Mouse (Mus musculus) retina, postnatal 7 days (tissue): ENCODE results near the gene Rps6ka3.

ENCODE experiments used
- DNase-seq: peaks from one replicate; pipeline ENCODE4 v3.0.0-alpha.2; 2012; ENCODE audit warnings: low read depth, low spot score

Gene Rps6ka3

GRCm38 (mm10) chrX:159321342-159321741, 111.2 kb downstream of the Rps6ka3 start:
- peak; percentile 31 for DNase-seq

- no peak for DNase-seq
These were observed 154.4 kb downstream of the Rps6ka3 start for GRCm38 (mm10) chrX:159364506-159364905.

DNA sequence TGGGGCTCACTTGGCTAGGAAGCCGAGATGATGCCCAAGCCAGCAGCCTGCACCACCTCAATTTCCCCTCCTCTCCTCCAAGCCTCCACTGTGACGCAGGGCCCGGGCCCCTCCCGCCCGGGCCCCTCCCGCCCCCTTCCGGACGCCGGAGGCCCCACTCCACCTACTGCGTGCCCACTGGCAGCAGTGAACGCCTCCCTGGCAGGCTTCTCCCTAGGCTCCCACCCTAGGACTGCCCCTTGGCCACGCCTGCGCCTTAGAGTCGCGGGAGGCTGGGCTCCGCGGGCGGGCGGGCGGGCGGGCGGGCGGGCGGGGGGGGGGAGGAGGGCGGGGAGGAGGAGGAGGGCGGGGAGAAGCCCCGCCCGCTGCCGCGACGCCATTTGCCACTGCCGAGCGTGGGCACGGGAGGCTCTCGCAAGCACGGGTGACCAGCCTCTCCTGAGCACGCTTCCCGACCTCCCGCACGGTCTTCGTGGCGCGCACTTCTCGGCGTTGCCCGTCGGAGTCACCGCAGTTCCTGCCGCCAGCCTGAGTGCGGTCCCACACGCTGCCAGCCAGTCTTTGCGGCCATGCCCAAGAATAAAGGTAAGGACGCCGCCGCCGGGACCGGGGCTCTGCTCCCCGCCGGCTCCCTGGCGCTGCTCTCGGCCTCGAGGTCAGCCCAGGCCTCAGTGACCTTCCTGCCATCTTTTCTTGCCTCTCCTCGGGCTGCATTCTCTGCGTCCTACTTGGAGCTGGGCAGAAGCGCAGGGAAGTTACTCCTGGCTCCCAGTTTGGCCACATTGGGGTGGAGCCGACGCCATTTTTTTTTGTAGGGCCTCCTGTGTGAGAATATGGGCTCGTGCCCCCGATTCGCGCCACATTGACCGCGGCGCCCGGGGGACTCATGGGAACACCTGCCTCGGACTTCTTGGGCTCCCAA, 162.0 kb downstream of the Rps6ka3 start, which contains the start of gene Eif1ax:
Gene Eif1ax (plus strand): TSS at position 348 of the 922 bp plus-strand sequence.
- DNase-seq = peak; percentile 61

- DNase-seq = no peak
These were observed 162.6 kb downstream of the Rps6ka3 start for GRCm38 (mm10) chrX:159372753-159373144.

GRCm38 (mm10) chrX:159387105-159387504, 177.0 kb downstream of the Rps6ka3 start:
- DNase-seq = no peak

GRCm38 (mm10) chrX:159388953-159389352, 178.8 kb downstream of the Rps6ka3 start:
- no peak for DNase-seq

DNA sequence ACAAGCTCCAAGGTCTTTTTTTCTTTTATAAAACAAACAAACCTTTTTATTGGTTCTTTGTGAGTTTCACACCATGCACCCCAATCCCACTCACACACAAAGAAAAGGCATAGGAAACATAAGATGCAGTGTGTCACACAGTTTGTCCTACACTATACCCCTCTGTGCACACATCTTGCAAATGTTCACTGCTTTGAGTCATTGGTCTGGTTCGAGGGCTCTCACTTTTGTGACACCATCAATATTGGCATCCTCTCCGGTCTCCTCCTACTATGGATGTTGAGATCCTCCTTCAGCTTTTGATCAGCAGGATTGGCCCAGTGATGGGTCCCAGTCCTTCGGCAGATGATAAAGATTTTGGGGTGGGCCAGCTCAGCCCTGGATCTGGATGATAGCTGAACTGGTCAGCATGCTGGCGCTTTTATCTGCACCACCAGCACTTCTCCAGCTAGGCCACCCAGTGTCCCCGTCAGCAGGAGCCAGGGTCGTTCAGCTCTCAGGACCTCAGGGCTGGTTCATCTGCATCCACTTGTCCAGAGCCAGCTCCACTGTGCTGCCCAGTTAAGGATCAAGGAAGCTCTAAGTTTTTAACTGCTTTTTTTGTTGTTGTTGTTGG, 180.3 kb downstream of the Rps6ka3 start:
- DNase-seq = no peak

- DNase-seq = no peak
These were observed 181.1 kb downstream of the Rps6ka3 start for GRCm38 (mm10) chrX:159391239-159391638.

DNA sequence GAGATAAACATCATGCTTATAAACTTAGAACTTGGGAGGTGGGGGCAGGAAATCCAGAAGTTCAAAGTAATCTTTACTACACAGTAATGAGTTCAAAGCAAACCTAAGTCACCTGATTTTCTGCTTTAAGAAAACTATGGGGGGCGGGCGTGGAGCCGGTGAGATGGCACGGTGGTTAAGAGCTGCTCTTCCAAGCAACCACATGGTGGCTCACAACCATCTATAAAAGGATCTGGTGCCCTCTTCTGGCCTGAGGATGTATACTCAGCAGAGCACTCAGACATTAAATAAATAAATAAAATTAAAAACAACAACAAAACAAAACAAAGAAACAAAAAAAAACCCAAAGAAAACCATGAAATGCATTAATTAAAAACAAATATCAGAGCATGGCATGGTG, 199.1 kb downstream of the Rps6ka3 start:
- DNase-seq = peak; percentile 14

- peak; percentile 41 for DNase-seq
These were observed 204.2 kb downstream of the Rps6ka3 start, which contains the start of gene Map7d2 for GRCm38 (mm10) chrX:159414130-159414828. Gene Map7d2 (plus strand): TSS chrX:159414572.

- peak; percentile 3 for DNase-seq
These were observed 204.9 kb downstream of the Rps6ka3 start for GRCm38 (mm10) chrX:159414829-159415673.
